Mouse (Mus musculus) c-Kit-positive CD71-positive TER-119-positive erythroid progenitor cells, embryonic 14.5 days (primary cell): ENCODE measurements around the gene Paox.

Experiments used
- DNase-seq: peaks from one replicate; pipeline ENCODE4 v3.0.0-alpha.2; 2013; ENCODE audit warnings: low spot score

The Paox gene

GRCm38 (mm10) chr7:140115583-140116328 lies at the start of gene Paox:
Paox (plus strand) TSS chr7:140115799.
- peak; percentile 76 for DNase-seq

- no peak for DNase-seq
These were observed 48.2 kb upstream of the Paox start for GRCm38 (mm10) chr7:140067397-140067796.

GRCm38 (mm10) chr7:140070042-140070711 lies 45.4 kb upstream of the Paox start:
- no peak for DNase-seq

- DNase-seq: no peak
These were observed 37.9 kb upstream of the Paox start for GRCm38 (mm10) chr7:140077698-140078097.

- DNase-seq: peak; percentile 67
These were observed 36.9 kb upstream of the Paox start for GRCm38 (mm10) chr7:140078711-140079110.

- peak; percentile 26 for DNase-seq
These were observed 35.0 kb upstream of the Paox start for GRCm38 (mm10) chr7:140080503-140081156.

- DNase-seq: no peak
These were observed 34.0 kb upstream of the Paox start for GRCm38 (mm10) chr7:140081408-140082241.

GRCm38 (mm10) chr7:140082242-140082678 lies 33.3 kb upstream of the Paox start, which contains the start of gene Caly:
Caly (minus strand) TSS chr7:140082548.
- no peak for DNase-seq

- no peak for DNase-seq
These were observed 25.0 kb upstream of the Paox start for GRCm38 (mm10) chr7:140090601-140091000.

GRCm38 (mm10) chr7:140092924-140093528 lies 22.6 kb upstream of the Paox start, which contains the start of gene Prap1:
Prap1 (plus strand) TSS chr7:140093395.
- no peak for DNase-seq

- DNase-seq: no peak
These were observed 20.6 kb upstream of the Paox start for GRCm38 (mm10) chr7:140094954-140095353.

- DNase-seq: no peak
These were observed 20.0 kb upstream of the Paox start for GRCm38 (mm10) chr7:140095556-140095955.

GRCm38 (mm10) chr7:140096055-140096454 lies 19.5 kb upstream of the Paox start:
- no peak for DNase-seq

GRCm38 (mm10) chr7:140098466-140098865 lies 17.1 kb upstream of the Paox start:
- no peak for DNase-seq

- DNase-seq: no peak
These were observed 14.1 kb upstream of the Paox start for GRCm38 (mm10) chr7:140101498-140101897.

GRCm38 (mm10) chr7:140101993-140102860 lies 13.4 kb upstream of the Paox start, which contains the start of gene Fuom:
Fuom (minus strand) TSS chr7:140102441.
- DNase-seq: peak; percentile 75

- DNase-seq: no peak
These were observed 11.6 kb upstream of the Paox start for GRCm38 (mm10) chr7:140104009-140104408.

- DNase-seq: no peak
These were observed 3.7 kb upstream of the Paox start for GRCm38 (mm10) chr7:140111943-140112342.

GRCm38 (mm10) chr7:140116329-140117054 lies 893 bp downstream of the Paox start, which contains the start of gene Echs1:
Echs1 (minus strand) TSS chr7:140116476.
- DNase-seq: peak; percentile 90

GRCm38 (mm10) chr7:140120484-140120883 lies 4.9 kb downstream of the Paox start:
- no peak for DNase-seq
